Mouse (Mus musculus): ENCODE measurements around the gene Olfr791.

DNA sequence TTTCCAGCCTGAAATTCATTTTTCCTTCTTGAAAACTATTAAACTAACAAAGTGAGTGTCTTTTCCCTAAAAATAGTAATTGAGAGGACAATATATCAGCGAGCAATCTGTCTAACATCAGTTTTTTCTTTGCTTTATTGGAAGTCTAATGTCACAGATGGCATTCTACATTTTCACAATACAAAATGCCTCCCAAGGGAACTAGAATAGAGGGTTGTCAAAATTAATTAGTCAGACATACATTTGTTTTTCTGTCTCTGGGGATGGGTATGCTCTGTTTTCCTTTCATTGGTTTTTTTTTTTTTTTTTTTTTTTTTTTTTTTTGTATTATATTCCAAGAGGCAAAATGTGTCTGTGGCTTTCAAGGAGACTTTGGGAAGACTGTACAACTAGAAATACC, 55.5 kb downstream of the Olfr791 start:
- TF ChIP-seq CTCF (IDR thresholded peaks at IDR 0.05; ENCODE audit: low read depth, low read length), result no peak
- no peak for TF ChIP-seq POLR2A (IDR thresholded peaks at IDR 0.05; ENCODE audit: extremely low read depth, insufficient read depth, low read length)
